Mouse (Mus musculus) layer of hippocampus, adult 6 months (tissue): ENCODE measurements around the gene Serpina1c. TPM values are rescaled to one million over a fixed set of nuclear protein-coding genes. Genes with fewer than 3 reads are reported as not detected.

ENCODE experiments used
- long read RNA-seq, 2 experiments: library from polyadenylated mRNA; unstranded; transcript quantifications; one replicate each; pipeline ENCODE4 v2.0.0; 2019 to 2020
- polyA plus RNA-seq: library from polyadenylated mRNA; unstranded; fragments of <200 nt; fragmentation: Nextera tagmentation; gene quantifications from 2 replicates; pipeline ENCODE4 v1.2.3, GENCODE M21; 2021

Gene Serpina1c
- not detected in 2 replicates for polyA plus RNA-seq
- long read RNA-seq, experiment 1, result 0 reads
- long read RNA-seq, experiment 2, result 0 reads

DNA sequence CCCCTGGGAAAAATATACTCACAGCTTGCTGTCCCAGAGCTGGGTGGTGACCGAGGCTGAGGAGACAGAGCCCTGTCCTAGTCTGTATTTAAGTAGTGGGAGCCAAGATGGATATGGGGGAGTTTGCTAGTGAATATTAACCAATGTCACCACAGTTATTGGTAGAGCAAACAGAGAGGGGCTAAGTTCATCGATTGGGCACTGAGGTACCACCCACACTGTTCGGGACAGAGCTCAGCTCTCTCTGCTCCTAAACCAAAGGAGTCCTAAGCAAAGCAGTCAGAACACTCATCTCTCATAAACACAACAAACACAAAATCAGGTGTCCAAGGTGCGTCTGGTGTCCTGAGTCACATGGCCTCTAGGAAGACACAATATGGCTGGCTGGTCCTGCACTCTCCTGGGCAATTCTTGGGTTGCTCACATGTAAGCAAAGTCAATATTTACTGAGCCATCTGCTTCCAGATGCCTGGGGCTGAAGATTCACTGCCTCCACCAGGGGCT is at the start of gene Serpina1c:
Serpina1c (minus strand) TSS at position 51 of the 504 bp plus-strand sequence.

DNA sequence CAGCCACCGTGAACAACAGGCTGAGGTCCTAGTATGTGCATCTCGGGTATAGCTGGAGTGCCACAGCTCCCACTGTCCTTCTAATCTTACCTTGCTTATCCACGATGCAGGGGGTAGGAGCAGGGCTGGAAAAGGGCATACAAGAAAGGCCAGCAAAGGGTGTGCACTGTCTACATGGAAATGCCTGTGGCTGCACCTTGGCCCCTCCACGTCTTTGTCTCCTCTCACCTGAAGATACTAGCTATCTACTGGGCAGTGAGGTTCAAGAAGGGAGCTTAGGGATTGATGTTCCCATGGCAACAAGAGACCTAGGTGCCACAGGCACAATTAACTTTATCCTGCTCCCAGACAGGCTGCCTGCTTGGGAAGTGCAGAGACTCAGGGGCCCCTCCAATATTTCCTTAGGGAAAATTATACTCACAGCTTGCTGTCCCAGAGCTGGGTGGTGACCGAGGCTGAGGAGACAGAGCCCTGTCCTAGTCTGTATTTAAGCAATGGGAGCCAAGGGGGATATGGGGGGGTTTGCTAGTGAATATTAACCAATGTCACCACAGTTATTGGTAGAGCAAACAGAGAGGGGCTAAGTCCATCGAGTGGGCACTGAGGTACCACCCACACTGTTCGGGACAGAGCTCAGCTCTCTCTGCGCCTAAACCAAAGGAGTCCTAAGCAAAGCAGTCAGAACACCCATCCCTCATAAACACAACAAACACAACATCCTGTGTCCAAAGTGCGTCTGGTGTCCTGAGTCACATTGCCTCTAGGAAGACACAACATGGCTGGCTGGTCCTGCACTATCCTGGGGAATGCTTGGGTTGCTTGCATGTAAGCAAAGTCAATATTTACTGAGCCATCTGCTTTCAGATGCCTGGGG is 41.3 kb downstream of the Serpina1c start, which contains the start of gene Serpina1a:
Serpina1a (minus strand) TSS at position 462 of the 874 bp plus-strand sequence.

Other genes with a start within 250 kb of the Serpina1c start
- gene Serpina6, start 247.7 kb downstream of the Serpina1c start, polyA plus RNA-seq, result not detected in 2 replicates
- gene Serpina16, start 228.7 kb downstream of the Serpina1c start, polyA plus RNA-seq, result not detected in 2 replicates
- not detected in 2 replicates for gene Serpina1f, start 209.4 kb downstream of the Serpina1c start, polyA plus RNA-seq
- gene Serpina1d, start 131.3 kb downstream of the Serpina1c start, polyA plus RNA-seq, result not detected in 2 replicates
- gene Serpina1b, start 74.5 kb downstream of the Serpina1c start, polyA plus RNA-seq, result not detected in 2 replicates
- not detected in 2 replicates for gene Serpina1a, start 41.3 kb downstream of the Serpina1c start, polyA plus RNA-seq
- gene Serpina1e, start 54.1 kb upstream of the Serpina1c start, polyA plus RNA-seq, result not detected in 2 replicates
- gene Serpina11, start 85.1 kb upstream of the Serpina1c start, polyA plus RNA-seq, result not detected in 2 replicates
- 0.04 and 0.73 TPM in 2 replicates for gene Serpina9, start 108.9 kb upstream of the Serpina1c start, polyA plus RNA-seq
- 0.05 and 0.06 TPM in 2 replicates for gene Serpina12, start 139.6 kb upstream of the Serpina1c start, polyA plus RNA-seq
- gene Serpina5, start 196.2 kb upstream of the Serpina1c start, polyA plus RNA-seq, result not detected in 2 replicates
- not detected in 2 replicates for gene Serpina3a, start 207.8 kb upstream of the Serpina1c start, polyA plus RNA-seq
- gene Serpina3b, start 223.1 kb upstream of the Serpina1c start, polyA plus RNA-seq, result not detected in 2 replicates
- gene Serpina3c, start 249.0 kb upstream of the Serpina1c start, polyA plus RNA-seq, result 0.16 and 0.20 TPM in 2 replicates